Mouse (Mus musculus) spleen, adult 2 months (tissue): ENCODE results near the gene Pwwp2b. TPM values are rescaled to one million over a fixed set of nuclear protein-coding genes. Genes with fewer than 3 reads are reported as not detected.

Experiments used
- DNase-seq, 2 experiments: peaks; one replicate each; pipeline versions ENCODE4 v3.0.0 to v3.0.0-alpha.2; 2012 to 2021; ENCODE audit warnings: low spot score in 2 of 2, low read depth in 1 of 2
- H3K27ac ChIP-seq: fragments of 200-500 bp; 2 replicates; pipeline ENCODE4 v1.5.1; 2012; ENCODE audit warnings: low read length, inconsistent platforms; ENCODE audit not compliant: insufficient read depth
- H3K27me3 ChIP-seq: fragments of 200-500 bp; 2 replicates; pipeline ENCODE4 v1.6.1; 2012; ENCODE audit warnings: mild to moderate bottlenecking, moderate library complexity, low read length, inconsistent platforms; ENCODE audit not compliant: control insufficient read depth, insufficient read depth
- H3K36me3 ChIP-seq: fragments of 200-500 bp; 2 replicates; pipeline ENCODE4 v1.6.1; 2012; ENCODE audit warnings: mild to moderate bottlenecking, low read length, inconsistent platforms; ENCODE audit not compliant: control insufficient read depth, insufficient read depth
- H3K4me1 ChIP-seq: fragments of 200-500 bp; 2 replicates; pipeline ENCODE4 v1.6.1; 2011; ENCODE audit warnings: inconsistent platforms; ENCODE audit not compliant: control insufficient read depth, insufficient read depth, insufficient read length
- H3K4me3 ChIP-seq: fragments of 200-500 bp; 2 replicates; pipeline ENCODE4 v1.5.1; 2011; ENCODE audit warnings: mild to moderate bottlenecking, inconsistent platforms; ENCODE audit not compliant: insufficient read depth, insufficient read length; ENCODE audit errors: extremely low read depth
- CTCF ChIP-seq: fragments of 200-500 bp; IDR thresholded peaks from 2 replicates; pipeline ENCODE4 v1.5.1; 2011; ENCODE audit warnings: mild to moderate bottlenecking, inconsistent platforms; ENCODE audit not compliant: insufficient read depth, insufficient read length, insufficient replicate concordance; ENCODE audit errors: extremely low read depth
- POLR2A ChIP-seq: fragments of 200-500 bp; IDR thresholded peaks from 2 replicates; pipeline ENCODE4 v1.6.1; 2011; ENCODE audit warnings: low read depth, low read length, inconsistent platforms
- WGBS: fragments of 180-500 bp; shearing (Covaris S2); methylation state at CpG from one replicate; pipeline ENCODE4 v1.1.7; 2018; 5-methylcytosine and 5-hydroxymethylcytosine counted together
- polyA plus RNA-seq: library from polyadenylated mRNA; depleted of rRNA; stranded (reverse); fragments of >200 nt; gene quantifications from 2 replicates; pipeline ENCODE4 v1.2.3, GENCODE M21; 2012

Pwwp2b gene
- polyA plus RNA-seq, 1 experiment = 6.4 TPM

GRCm38 (mm10) chr7:139295653-139296052 is 47.4 kb downstream of the Pwwp2b start:
- WGBS = 30% methylated on average over 1 of the region's 1 CpGs

GRCm38 (mm10) chr7:139296552-139297100 is 48.3 kb downstream of the Pwwp2b start:
- TF ChIP-seq POLR2A (no peak), CTCF (no peak)
- Histone ChIP-seq H3K4me1 (no peaks in the 10 kb centered on the region; the same call in 1 of the 2 replicates), H3K36me3 (no peaks in the 10 kb centered on the region), H3K4me3 (no peak overlapping the region), H3K27ac (no peak overlapping the region), H3K27me3 (no peaks in the 10 kb centered on the region)
- 71% methylated on average over 10 of the region's 10 CpGs for WGBS
- DNase-seq = no peak

More at GRCm38 (mm10) chr7:139295653-139296052, 47.4 kb downstream of the Pwwp2b start:
- no peaks in the 10 kb centered on the region; the same call in 1 of the 2 replicates for H3K4me1 ChIP-seq
- TF ChIP-seq CTCF (no peak), POLR2A (no peak)
- no peak for DNase-seq
- H3K27ac ChIP-seq = no peak overlapping the region
- no peak overlapping the region for H3K4me3 ChIP-seq
- no peaks in the 10 kb centered on the region for H3K27me3 ChIP-seq
- H3K36me3 ChIP-seq = no peaks in the 10 kb centered on the region

- TF ChIP-seq POLR2A = no peak
- TF ChIP-seq CTCF = no peak
- DNase-seq = no peak
- Histone ChIP-seq H3K27ac (no peak overlapping the region), H3K36me3 (no peaks in the 10 kb centered on the region), H3K4me1 (no peaks in the 10 kb centered on the region; the same call in 1 of the 2 replicates), H3K4me3 (no peak overlapping the region), H3K27me3 (no peaks in the 10 kb centered on the region)
- 62% methylated on average over 4 of the region's 4 CpGs for WGBS
Observed at GRCm38 (mm10) chr7:139298446-139298845, 50.2 kb downstream of the Pwwp2b start.

GRCm38 (mm10) chr7:139299424-139299823 is 51.1 kb downstream of the Pwwp2b start:
- H3K4me1 ChIP-seq = no peaks in the 10 kb centered on the region; the same call in 1 of the 2 replicates
- DNase-seq = peak in 1 of 2 experiments; percentile 60
- no peaks in the 10 kb centered on the region for H3K27me3 ChIP-seq
- 45% methylated on average over 8 of the region's 8 CpGs for WGBS
- no peaks in the 10 kb centered on the region for H3K36me3 ChIP-seq
- H3K4me3 ChIP-seq = no peak overlapping the region
- TF ChIP-seq CTCF = peak; percentile 88
- no peak for TF ChIP-seq POLR2A
- no peak overlapping the region for H3K27ac ChIP-seq

- Histone ChIP-seq H3K27ac (no peak overlapping the region), H3K4me1 (no peaks in the 10 kb centered on the region; the same call in 1 of the 2 replicates), H3K27me3 (no peaks in the 10 kb centered on the region), H3K36me3 (no peaks in the 10 kb centered on the region), H3K4me3 (no peak overlapping the region)
- TF ChIP-seq CTCF (no peak), POLR2A (no peak)
- DNase-seq = no peak
- 70% methylated on average over 7 of the region's 7 CpGs for WGBS
Observed at GRCm38 (mm10) chr7:139300423-139300822, 52.1 kb downstream of the Pwwp2b start.

GRCm38 (mm10) chr7:139301505-139301904 is 53.2 kb downstream of the Pwwp2b start:
- no peaks in the 10 kb centered on the region for H3K4me1 ChIP-seq
- no peak overlapping the region for H3K4me3 ChIP-seq
- no peak for DNase-seq
- no peaks in the 10 kb centered on the region for H3K36me3 ChIP-seq
- WGBS = 76% methylated on average over 8 of the region's 8 CpGs
- TF ChIP-seq POLR2A = no peak
- H3K27ac ChIP-seq = no peak overlapping the region
- H3K27me3 ChIP-seq = no peaks in the 10 kb centered on the region

- no peak for TF ChIP-seq CTCF
- TF ChIP-seq POLR2A = no peak
- Histone ChIP-seq H3K4me1 (no peaks in the 10 kb centered on the region), H3K27me3 (no peaks in the 10 kb centered on the region), H3K27ac (no peak overlapping the region), H3K36me3 (no peaks in the 10 kb centered on the region), H3K4me3 (no peak overlapping the region)
- 85% methylated on average over 5 of the region's 5 CpGs for WGBS
- no peak for DNase-seq
Observed at GRCm38 (mm10) chr7:139302314-139302713, 54.0 kb downstream of the Pwwp2b start.
